Mouse (Mus musculus) ovary, postnatal 10 days (tissue): ENCODE measurements around the gene Cenph.
A peak's percentile ranks its signal among the peaks of the same experiment; 100 is the strongest.
"Not testable (repeated sequence)": the region's sequence is repeated elsewhere in the genome, so short reads cannot be mapped to it uniquely, and the experiment has no call there.

Experiments
- DNase-seq: peaks from one replicate; pipeline ENCODE4 v3.0.0; 2022; ENCODE audit warnings: low spot score

Gene Cenph

GRCm38 (mm10) chr13:100775252-100776055 is at the start of gene Cenph:
Gene Cenph, minus strand, starts transcription at chr13:100775899.
- DNase-seq, result peak; percentile 52

- DNase-seq, result no peak
These were observed 49.2 kb upstream of the Cenph start for GRCm38 (mm10) chr13:100824916-100825315.

GRCm38 (mm10) chr13:100824306-100824705 is 48.6 kb upstream of the Cenph start:
- DNase-seq, result no peak

GRCm38 (mm10) chr13:100823863-100824262 is 48.2 kb upstream of the Cenph start:
- DNase-seq, result no peak

GRCm38 (mm10) chr13:100814451-100814850 is 38.8 kb upstream of the Cenph start:
- DNase-seq, result no peak

GRCm38 (mm10) chr13:100805776-100806175 is 30.1 kb upstream of the Cenph start:
- DNase-seq, result no peak

GRCm38 (mm10) chr13:100797171-100797570 is 21.5 kb upstream of the Cenph start:
- DNase-seq, result no peak

GRCm38 (mm10) chr13:100789083-100789482 is 13.4 kb upstream of the Cenph start:
- DNase-seq, result no peak

- DNase-seq, result not testable (repeated sequence)
These were observed 12.4 kb upstream of the Cenph start for GRCm38 (mm10) chr13:100788057-100788456.

GRCm38 (mm10) chr13:100787316-100788010 is 11.8 kb upstream of the Cenph start:
- DNase-seq, result no peak

- DNase-seq, result peak; percentile 82
These were observed 10.7 kb upstream of the Cenph start, which contains the start of gene Ccnb1 for GRCm38 (mm10) chr13:100786414-100786867. Gene Ccnb1, minus strand, starts transcription at chr13:100786570.

- DNase-seq, result no peak
These were observed 10.2 kb upstream of the Cenph start for GRCm38 (mm10) chr13:100785806-100786413.

GRCm38 (mm10) chr13:100777491-100777890 is 1.8 kb upstream of the Cenph start:
- no peak for DNase-seq

GRCm38 (mm10) chr13:100776710-100777109 is 1.0 kb upstream of the Cenph start:
- no peak for DNase-seq

- no peak for DNase-seq
These were observed 339 bp upstream of the Cenph start for GRCm38 (mm10) chr13:100776056-100776419.

GRCm38 (mm10) chr13:100774704-100775103 is 995 bp downstream of the Cenph start:
- DNase-seq, result no peak

GRCm38 (mm10) chr13:100755329-100755728 is 20.4 kb downstream of the Cenph start:
- no peak for DNase-seq

GRCm38 (mm10) chr13:100754186-100754585 is 21.5 kb downstream of the Cenph start:
- DNase-seq, result no peak

- DNase-seq, result no peak
These were observed 22.7 kb downstream of the Cenph start for GRCm38 (mm10) chr13:100753011-100753410.

GRCm38 (mm10) chr13:100752529-100752928 is 23.2 kb downstream of the Cenph start:
- no peak for DNase-seq

- DNase-seq, result no peak
These were observed 24.3 kb downstream of the Cenph start for GRCm38 (mm10) chr13:100751402-100751801.

- no peak for DNase-seq
These were observed 24.9 kb downstream of the Cenph start for GRCm38 (mm10) chr13:100750799-100751198.

GRCm38 (mm10) chr13:100748638-100749037 is 27.1 kb downstream of the Cenph start:
- DNase-seq, result no peak
